Mouse (Mus musculus): ENCODE results near the gene Prkg1. TPM values are rescaled to one million over a fixed set of nuclear protein-coding genes. Genes with fewer than 3 reads are reported as not detected.

The Prkg1 gene
- total and polyA plus RNA-seq, 2 experiments from 2014 or later, result 5.1 to 9.9 TPM

- ATAC-seq (ENCODE audit: low FRiP score) (no peak), DNase-seq (ENCODE audit: low spot score) (peak; percentile 45)
- no peak overlapping the region for H3K9ac ChIP-seq (replicated peaks; ENCODE audit: low read length, poor library complexity, severe bottlenecking)
- H3K27me3 ChIP-seq (ENCODE audit: insufficient read depth, low read length), result no peaks in the 10 kb centered on the region
- 0 out of 2 replicates have a peak overlapping the region, but pooled peaks have one; percentile 2 for H3K27ac ChIP-seq (ENCODE audit: low read depth, low read length)
- no peaks in the 10 kb centered on the region for H3K36me3 ChIP-seq (ENCODE audit: insufficient read depth, low read length)
- H3K4me3 ChIP-seq (ENCODE audit: low read depth, low read length), result peak overlapping the region; percentile 15; the same call in 1 of the 2 replicates
- no peaks in the 10 kb centered on the region for H3K9me3 ChIP-seq (ENCODE audit: low read length)
- 23% methylated on average over 24 of the region's 24 CpGs for WGBS
- 0 out of 2 replicates have a peak, but pooled peaks have one; percentile 11 for TF ChIP-seq CTCF (IDR thresholded peaks at IDR 0.05)
- peak overlapping the region; percentile 16 for H3K4me2 ChIP-seq (ENCODE audit: low read depth, low read length, poor library complexity, severe bottlenecking)
- H3K4me1 ChIP-seq (ENCODE audit: insufficient read depth, low read length), result no peaks in the 10 kb centered on the region
Observed at GRCm38 (mm10) chr19:31073959-31074716, 690.7 kb downstream of the Prkg1 start.

- DNase-seq (ENCODE audit: low spot score), result no peak
- no peaks in the 10 kb centered on the region for H3K9me3 ChIP-seq (ENCODE audit: low read length)
- 88% methylated on average over 11 of the region's 11 CpGs for WGBS
Observed at GRCm38 (mm10) chr19:31065206-31065781, 699.5 kb downstream of the Prkg1 start.

GRCm38 (mm10) chr19:31064740-31065139 lies 700.1 kb downstream of the Prkg1 start:
- H3K27me3 ChIP-seq (ENCODE audit: insufficient read depth, low read length), result no peaks in the 10 kb centered on the region
- ATAC-seq (ENCODE audit: low FRiP score) (no peak), DNase-seq (ENCODE audit: low spot score) (no peak)
- no peak overlapping the region for H3K27ac ChIP-seq (ENCODE audit: low read depth, low read length)
- no peak overlapping the region for H3K4me2 ChIP-seq (ENCODE audit: low read depth, low read length, poor library complexity, severe bottlenecking)
- H3K4me3 ChIP-seq (ENCODE audit: low read depth, low read length), result no peak overlapping the region
- no peaks in the 10 kb centered on the region for H3K36me3 ChIP-seq (ENCODE audit: insufficient read depth, low read length)
- no peak for TF ChIP-seq CTCF (IDR thresholded peaks at IDR 0.05)
- H3K4me1 ChIP-seq (ENCODE audit: insufficient read depth, low read length), result no peaks in the 10 kb centered on the region
- no peaks in the 10 kb centered on the region for H3K9me3 ChIP-seq (ENCODE audit: low read length)
- H3K9ac ChIP-seq (replicated peaks; ENCODE audit: low read length, poor library complexity, severe bottlenecking), result no peak overlapping the region
- 81% methylated on average over 1 of the region's 1 CpGs for WGBS

More at GRCm38 (mm10) chr19:31065206-31065781, 699.5 kb downstream of the Prkg1 start:
- Histone ChIP-seq H3K4me3 (ENCODE audit: low read depth, low read length) (no peak overlapping the region), H3K9ac (replicated peaks; ENCODE audit: low read length, poor library complexity, severe bottlenecking) (no peak overlapping the region), H3K4me2 (ENCODE audit: low read depth, low read length, poor library complexity, severe bottlenecking) (no peak overlapping the region), H3K36me3 (ENCODE audit: insufficient read depth, low read length) (no peaks in the 10 kb centered on the region), H3K27ac (ENCODE audit: low read depth, low read length) (no peak overlapping the region), H3K27me3 (ENCODE audit: insufficient read depth, low read length) (no peaks in the 10 kb centered on the region), H3K4me1 (ENCODE audit: insufficient read depth, low read length) (no peaks in the 10 kb centered on the region)
- no peak for TF ChIP-seq CTCF (IDR thresholded peaks at IDR 0.05)
- ATAC-seq (ENCODE audit: low FRiP score), result no peak

GRCm38 (mm10) chr19:31046601-31047000 lies 718.2 kb downstream of the Prkg1 start:
- Histone ChIP-seq H3K4me2 (ENCODE audit: low read depth, low read length, poor library complexity, severe bottlenecking) (no peak overlapping the region), H3K9me3 (ENCODE audit: low read length) (no peaks in the 10 kb centered on the region), H3K36me3 (ENCODE audit: insufficient read depth, low read length) (no peaks in the 10 kb centered on the region), H3K9ac (replicated peaks; ENCODE audit: low read length, poor library complexity, severe bottlenecking) (no peak overlapping the region), H3K4me3 (ENCODE audit: low read depth, low read length) (no peak overlapping the region), H3K27ac (ENCODE audit: low read depth, low read length) (no peak overlapping the region), H3K27me3 (ENCODE audit: insufficient read depth, low read length) (no peaks in the 10 kb centered on the region), H3K4me1 (ENCODE audit: insufficient read depth, low read length) (no peaks in the 10 kb centered on the region)
- peak; percentile 36; the same call in 1 of the 2 replicates for TF ChIP-seq CTCF (IDR thresholded peaks at IDR 0.05)
- WGBS, result over 99% methylated on average over 4 of the region's 4 CpGs
- ATAC-seq (ENCODE audit: low FRiP score) (no peak), DNase-seq (ENCODE audit: low spot score) (no peak)

- H3K4me1 ChIP-seq (ENCODE audit: insufficient read depth, low read length), result no peaks in the 10 kb centered on the region
- ATAC-seq (ENCODE audit: low FRiP score) (no peak), DNase-seq (ENCODE audit: low spot score) (no peak)
- no peak overlapping the region for H3K4me3 ChIP-seq (ENCODE audit: low read depth, low read length)
- no peaks in the 10 kb centered on the region for H3K27me3 ChIP-seq (ENCODE audit: insufficient read depth, low read length)
- H3K36me3 ChIP-seq (ENCODE audit: insufficient read depth, low read length), result no peaks in the 10 kb centered on the region
- no peaks in the 10 kb centered on the region for H3K9me3 ChIP-seq (ENCODE audit: low read length)
- no peak for TF ChIP-seq CTCF (IDR thresholded peaks at IDR 0.05)
- no peak overlapping the region for H3K27ac ChIP-seq (ENCODE audit: low read depth, low read length)
- WGBS, result 70% methylated on average over 2 of the region's 2 CpGs
- no peak overlapping the region for H3K9ac ChIP-seq (replicated peaks; ENCODE audit: low read length, poor library complexity, severe bottlenecking)
- H3K4me2 ChIP-seq (ENCODE audit: low read depth, low read length, poor library complexity, severe bottlenecking), result no peak overlapping the region
Observed at GRCm38 (mm10) chr19:31040948-31041847, 723.6 kb downstream of the Prkg1 start.

Measured in midbrain, postnatal 0 days (tissue).